Mouse (Mus musculus) heart, embryonic 11.5 days (tissue): ENCODE results near the gene Tent4b. TPM values are rescaled to one million over a fixed set of nuclear protein-coding genes. Genes with fewer than 3 reads are reported as not detected.

Source experiments
- ATAC-seq: fragments of 200-750 bp; cut with Nextera tagmentation; replicated peaks from 2 replicates; pipeline ENCODE4 v1.8.0; 2017; ENCODE audit warnings: moderate library complexity; ENCODE audit not compliant: insufficient number of reproducible peaks, low FRiP score, low TSS enrichment
- H3K27ac ChIP-seq: fragments of 300-500 bp; sonication (generic); 2 replicates; pipeline ENCODE4 v1.5.1; 2014; ENCODE audit warnings: mild to moderate bottlenecking, low read depth, low read length
- H3K27me3 ChIP-seq: fragments of 300-500 bp; sonication (generic); 2 replicates; pipeline ENCODE4 v1.6.1; 2014; ENCODE audit warnings: mild to moderate bottlenecking, low read length, mixed read lengths; ENCODE audit not compliant: control insufficient read depth, insufficient read depth
- H3K36me3 ChIP-seq: fragments of 300-500 bp; sonication (generic); 2 replicates; pipeline ENCODE4 v1.6.1; 2014; ENCODE audit warnings: mild to moderate bottlenecking, low read length, moderate library complexity, mixed read lengths; ENCODE audit not compliant: control insufficient read depth, insufficient read depth
- H3K4me1 ChIP-seq: fragments of 300-500 bp; sonication (generic); 2 replicates; pipeline ENCODE4 v1.6.1; 2014; ENCODE audit warnings: low read length; ENCODE audit not compliant: control insufficient read depth, insufficient read depth
- H3K4me2 ChIP-seq: fragments of 300-500 bp; sonication (generic); 2 replicates; pipeline ENCODE4 v1.6.1; 2014; ENCODE audit warnings: mild to moderate bottlenecking, moderate library complexity
- H3K4me3 ChIP-seq: fragments of 300-500 bp; sonication (generic); 2 replicates; pipeline ENCODE4 v1.5.1; 2014; ENCODE audit warnings: low read depth, low read length
- H3K9ac ChIP-seq: fragments of 300-500 bp; sonication (generic); 2 replicates; pipeline ENCODE4 v1.6.1; 2014; ENCODE audit warnings: mild to moderate bottlenecking, low read depth, low read length, moderate library complexity
- H3K9me3 ChIP-seq: fragments of 300-500 bp; sonication (generic); replicated peaks from 2 replicates; pipeline ENCODE4 v1.6.1; 2016; ENCODE audit warnings: low read length; ENCODE audit not compliant: control insufficient read depth
- WGBS: fragments of 180-500 bp; shearing (Covaris S2); extraction: QIAGEN DNeasy Blood & Tissue Kit; methylation state at CpG from one replicate; pipeline ENCODE4 v1.1.7; 2014; ENCODE audit not compliant: insufficient replicate concordance; 5-methylcytosine and 5-hydroxymethylcytosine counted together
- polyA plus RNA-seq: library from polyadenylated mRNA; unstranded; fragments of >200 nt; fragmentation: Nextera tagmentation; extraction: Ambion mirVana; gene quantifications from 2 replicates; pipeline ENCODE4 v1.2.1, GENCODE M21; 2014

The Tent4b gene
- polyA plus RNA-seq, 1 experiment from 2014 or later = 9.7 TPM

DNA sequence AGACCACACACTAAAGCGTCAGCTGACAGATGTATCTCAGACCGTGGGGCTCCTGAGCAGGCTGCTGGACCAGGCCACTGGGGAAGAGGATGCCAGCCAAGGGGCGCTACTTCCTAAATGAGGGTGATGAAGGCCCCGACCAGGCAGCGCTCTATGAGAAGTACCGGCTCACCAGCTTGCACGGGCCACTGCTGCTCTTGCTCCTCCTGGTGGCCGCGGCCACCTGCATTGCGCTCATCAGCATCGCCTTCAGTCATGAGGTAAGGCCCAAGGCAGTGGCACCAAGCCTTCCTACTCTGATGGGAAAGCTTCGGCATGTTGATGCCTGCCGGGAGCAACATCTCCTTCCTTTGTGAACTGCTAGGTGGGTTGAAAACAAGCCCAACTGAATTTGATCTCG is 107.5 kb downstream of the Tent4b start:
- Histone ChIP-seq H3K4me1 (no peaks in the 10 kb centered on the region; the same call in 1 of the 2 replicates), H3K4me3 (no peak overlapping the region), H3K9ac (no peak overlapping the region), H3K27me3 (no peaks in the 10 kb centered on the region), H3K27ac (no peak overlapping the region), H3K9me3 (no peaks in the 10 kb centered on the region), H3K36me3 (no peaks in the 10 kb centered on the region), H3K4me2 (no peak overlapping the region)
- no peak for ATAC-seq
- 59% methylated on average over 14 of the region's 14 CpGs for WGBS

DNA sequence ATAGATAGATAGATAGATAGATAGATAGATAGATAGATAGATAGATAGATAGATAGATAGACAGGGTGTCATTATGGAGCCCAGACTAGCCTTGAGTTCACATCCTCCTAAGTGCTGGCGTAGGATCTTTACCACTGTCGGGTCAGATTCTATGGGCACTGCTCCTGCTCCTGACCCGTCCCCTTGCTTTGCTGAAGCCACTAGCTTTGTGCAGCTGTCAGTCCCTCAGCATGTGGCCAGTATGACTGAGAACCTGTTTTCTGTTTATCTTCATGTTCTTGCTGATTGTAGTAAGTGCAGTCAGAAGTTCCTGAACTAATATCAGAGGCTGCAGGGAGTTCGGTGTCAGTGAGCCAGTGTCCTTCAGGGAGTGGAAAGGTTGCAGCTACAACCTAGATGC is 108.7 kb downstream of the Tent4b start:
- H3K4me3 ChIP-seq = no peak overlapping the region
- peaks cover 3% of the 10 kb centered on the region; the same call in 1 of the 2 replicates for H3K27me3 ChIP-seq
- 76% methylated on average over 4 of the region's 4 CpGs for WGBS
- no peak overlapping the region for H3K9ac ChIP-seq
- H3K27ac ChIP-seq = no peak overlapping the region
- H3K4me1 ChIP-seq = no peaks in the 10 kb centered on the region; the same call in 1 of the 2 replicates
- no peaks in the 10 kb centered on the region for H3K9me3 ChIP-seq
- no peak for ATAC-seq
- H3K36me3 ChIP-seq = no peaks in the 10 kb centered on the region
- H3K4me2 ChIP-seq = no peak overlapping the region

Other genes starting within 250 kb of the Tent4b start
- 8.2 and 8.9 TPM in 2 replicates for gene Zfp423, start 239.6 kb upstream of the Tent4b start, polyA plus RNA-seq
- 27.0 and 32.0 TPM in 2 replicates for gene Cnep1r1, start 80.4 kb upstream of the Tent4b start, polyA plus RNA-seq
- 34.1 and 35.8 TPM in 2 replicates for gene Heatr3, start 61.4 kb upstream of the Tent4b start, polyA plus RNA-seq
- 2.4 and 2.9 TPM in 2 replicates for gene Adcy7, start 73.2 kb downstream of the Tent4b start, polyA plus RNA-seq
- 73.3 and 79.7 TPM in 2 replicates for gene Brd7, start 163.0 kb downstream of the Tent4b start, polyA plus RNA-seq